Mouse (Mus musculus): ENCODE data around the gene Cstf1.

DNA sequence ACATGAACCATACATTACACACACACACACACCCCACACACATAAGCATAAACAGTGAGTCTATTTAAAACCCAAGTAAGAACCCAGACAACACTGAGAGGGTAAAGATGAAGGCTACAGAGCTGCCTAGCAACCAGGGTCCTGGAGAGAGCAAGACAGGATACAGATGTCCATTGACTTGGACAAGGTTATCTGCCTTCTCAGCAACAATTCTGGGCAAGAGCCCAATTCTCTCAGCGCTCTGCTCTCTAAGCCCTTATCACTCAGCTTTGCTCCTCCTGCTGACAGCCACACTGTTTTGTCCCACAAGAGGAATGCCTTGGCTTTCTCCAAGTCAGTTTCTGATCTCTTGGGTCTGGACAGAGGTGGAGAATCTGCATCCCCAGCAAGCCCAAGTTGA is 60.1 kb downstream of the Cstf1 start:
- TF ChIP-seq CTCF (conservative IDR thresholded peaks at IDR 0.05; ENCODE audit: low read length) (no peak), POU5F1 (IDR thresholded peaks at IDR 0.05; ENCODE audit: borderline replicate concordance, low read length) (no peak), NANOG (IDR thresholded peaks at IDR 0.05; ENCODE audit: borderline replicate concordance, low read length) (no peak)

Measured in E14TG2a.4 (cell line).